Mouse (Mus musculus): ENCODE data around the gene Abcc1.

GRCm38 (mm10) chr16:14465016-14465415 is 103.7 kb downstream of the Abcc1 start:
- TF ChIP-seq GATA1 (IDR thresholded peaks at IDR 0.05; ENCODE audit: borderline replicate concordance, low read length) = no peak
- no peak for TF ChIP-seq FLI1 (IDR thresholded peaks at IDR 0.05; ENCODE audit: low read length)

Measured in megakaryocyte, embryonic 14.5 days (primary cell).